Comparison of ENCODE assay signal across 17 mouse cellular contexts in the genomic region with DNA sequence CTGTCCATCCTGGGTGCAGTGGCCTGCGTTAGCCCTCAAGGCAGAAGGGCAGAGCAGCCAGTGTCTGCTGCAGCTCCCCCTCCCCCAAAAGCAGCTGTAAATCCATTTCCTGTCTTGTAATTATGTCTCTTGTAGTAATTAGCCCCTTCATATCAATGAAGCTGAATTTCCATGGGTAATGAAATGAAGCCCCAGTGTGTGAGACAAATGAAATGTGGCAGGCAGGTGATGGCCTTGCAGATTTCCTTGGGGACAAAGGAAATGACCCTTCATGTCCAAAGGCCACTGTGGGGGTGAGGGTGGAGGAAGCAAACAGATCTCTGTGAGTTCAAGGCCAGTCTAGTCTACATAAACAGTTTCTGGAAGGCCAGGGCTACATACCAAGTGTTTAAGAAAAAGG. TPM values are rescaled to one million over a fixed set of nuclear protein-coding genes. Genes with fewer than 3 reads are reported as not detected.
DNase-seq lines count a peak whose midpoint lies in the region; ATAC-seq and TF ChIP-seq lines count a peak whose summit lies in the region.
"Had no signal": no experiment of that assay in that cellular context is flagged by ENCODE, and none has a peak within 500 bp of the region (broad histone marks: within the 10 kb centered on the region; RNA-seq: fewer than 3 reads in every experiment).

No protein-coding gene starts in this region.

- H3K27ac ChIP-seq in forebrain, embryonic 13.5 days, result peak overlapping the region; percentile 60; the same call in 1 of the 2 replicates
- H3K27ac ChIP-seq in forebrain, postnatal 0 days (ENCODE audit: low read depth, low read length), result no peak overlapping the region
- no peak overlapping the region for H3K27ac ChIP-seq in limb, embryonic 10.5 days
- H3K27ac ChIP-seq: embryonic facial prominence, embryonic 12.5 days; heart, embryonic 13.5 days; hindbrain, embryonic 15.5 days had no signal

- no peaks in the 10 kb centered on the region for H3K27me3 ChIP-seq in forebrain, embryonic 13.5 days
- no peaks in the 10 kb centered on the region for H3K27me3 ChIP-seq in forebrain, postnatal 0 days (ENCODE audit: insufficient read depth, low read length)
- no peaks in the 10 kb centered on the region for H3K27me3 ChIP-seq in megakaryocyte, embryonic 14.5 days (replicated peaks)
- no peaks in the 10 kb centered on the region for H3K27me3 ChIP-seq in limb, embryonic 10.5 days (ENCODE audit: low read depth, poor library complexity, severe bottlenecking)
- H3K27me3 ChIP-seq: embryonic facial prominence, embryonic 12.5 days; heart, embryonic 13.5 days; hindbrain, embryonic 15.5 days had no signal

- DNase-seq in forebrain, postnatal 0 days, result no peak
- peak; percentile 51 for DNase-seq in retina, embryonic 14.5 days (ENCODE audit: low spot score)
- no peak for DNase-seq in limb, embryonic 10.5 days (ENCODE audit: low spot score)
- DNase-seq: adrenal gland, postnatal 36 days; cerebellum, adult 11-12 months; cerebellum, adult 9-10 months; cerebellum, postnatal 25 days; gastrocnemius, postnatal 36 days; heart, adult 11 months; heart, postnatal 36 days had no signal

- no peak overlapping the region for H3K4me2 ChIP-seq in forebrain, embryonic 13.5 days
- no peak overlapping the region for H3K4me2 ChIP-seq in forebrain, postnatal 0 days (ENCODE audit: low read depth)
- H3K4me2 ChIP-seq: embryonic facial prominence, embryonic 12.5 days; heart, embryonic 13.5 days; hindbrain, embryonic 15.5 days had no signal

- peaks cover 14% of the 10 kb centered on the region for H3K36me3 ChIP-seq in forebrain, embryonic 13.5 days (ENCODE audit: poor library complexity, severe bottlenecking)
- H3K36me3 ChIP-seq in forebrain, postnatal 0 days (ENCODE audit: insufficient read depth), result no peaks in the 10 kb centered on the region
- peaks cover 19% of the 10 kb centered on the region for H3K36me3 ChIP-seq in megakaryocyte, embryonic 14.5 days (replicated peaks; ENCODE audit: low read length)
- peaks cover 10% of the 10 kb centered on the region for H3K36me3 ChIP-seq in limb, embryonic 10.5 days
- H3K36me3 ChIP-seq: hindbrain, embryonic 15.5 days had no signal

- no peak overlapping the region for H3K9ac ChIP-seq in forebrain, embryonic 13.5 days
- no peak overlapping the region for H3K9ac ChIP-seq in forebrain, postnatal 0 days
- H3K9ac ChIP-seq: embryonic facial prominence, embryonic 12.5 days; heart, embryonic 13.5 days; hindbrain, embryonic 15.5 days had no signal

- H3K4me3 ChIP-seq in forebrain, embryonic 13.5 days, result no peak overlapping the region
- no peak overlapping the region for H3K4me3 ChIP-seq in forebrain, postnatal 0 days (ENCODE audit: low read depth, low read length)
- H3K4me3 ChIP-seq in megakaryocyte, embryonic 14.5 days (replicated peaks), result peak overlapping the region; percentile 48
- H3K4me3 ChIP-seq in limb, embryonic 10.5 days, result no peak overlapping the region
- H3K4me3 ChIP-seq: embryonic facial prominence, embryonic 12.5 days; heart, embryonic 13.5 days; hindbrain, embryonic 15.5 days had no signal

- 68% methylated on average over 1 of the region's 1 CpGs for WGBS in forebrain, embryonic 13.5 days
- WGBS in forebrain, postnatal 0 days, result 71% methylated on average over 1 of the region's 1 CpGs
- 56% methylated on average over 1 of the region's 1 CpGs for WGBS in limb, embryonic 10.5 days

- ATAC-seq in forebrain, embryonic 13.5 days, result no peak
- no peak for ATAC-seq in forebrain, postnatal 0 days
- no peak for ATAC-seq in megakaryocyte, adult 5-6 weeks (ENCODE audit: poor library complexity, severe bottlenecking)
- ATAC-seq: intestine, embryonic 16.5 days had no signal

- no peaks in the 10 kb centered on the region for H3K9me3 ChIP-seq in forebrain, embryonic 13.5 days (replicated peaks)
- no peaks in the 10 kb centered on the region for H3K9me3 ChIP-seq in forebrain, postnatal 0 days (ENCODE audit: low read length)
- H3K9me3 ChIP-seq in megakaryocyte, embryonic 14.5 days, result no peaks in the 10 kb centered on the region
- no peaks in the 10 kb centered on the region for H3K9me3 ChIP-seq in limb, embryonic 10.5 days (replicated peaks)
- H3K9me3 ChIP-seq: embryonic facial prominence, embryonic 12.5 days; heart, embryonic 13.5 days; hindbrain, embryonic 15.5 days had no signal

- H3K4me1 ChIP-seq in forebrain, embryonic 13.5 days, result peaks cover 24% of the 10 kb centered on the region
- H3K4me1 ChIP-seq in forebrain, postnatal 0 days (ENCODE audit: insufficient read depth), result peaks cover 13% of the 10 kb centered on the region
- peaks cover 72% of the 10 kb centered on the region for H3K4me1 ChIP-seq in megakaryocyte, embryonic 14.5 days
- H3K4me1 ChIP-seq in limb, embryonic 10.5 days, result peaks cover 21% of the 10 kb centered on the region

- no peak for TF ChIP-seq CTCF in forebrain, postnatal 0 days (IDR thresholded peaks at IDR 0.05; ENCODE audit: low read depth)

RNA-seq across cellular contexts. Expression of gene Ccnq, which starts 1.7 kb away (rescaled TPM):
- 39.5 and 39.8 TPM in 2 replicates for polyA plus RNA-seq in forebrain, embryonic 13.5 days (2015; fragmentation: Nextera tagmentation; extraction: Ambion mirVana)
- 28.3 and 30.7 TPM in 2 replicates for total RNA-seq in forebrain, postnatal 0 days (2014; rRNA removed)
- polyA plus RNA-seq in forebrain, postnatal 0 days (2015; fragmentation: Nextera tagmentation; extraction: Ambion mirVana), result 31.8 and 33.1 TPM in 2 replicates
- polyA plus RNA-seq in megakaryocyte, embryonic 14.5 days (2012; ENCODE audit: insufficient read depth, low replicate concordance), result 17.5 and 51.3 TPM in 2 replicates
- 21.3 and 25.6 TPM in 2 replicates for total RNA-seq in megakaryocyte, adult 5-6 weeks (2015)
- total RNA-seq in megakaryocyte, adult 5-6 weeks (2017), result 15.1 and 22.5 TPM in 2 replicates
- polyA plus RNA-seq in limb, embryonic 10.5 days (2016; fragmentation: Nextera tagmentation; extraction: Ambion mirVana), result 36.4 and 37.2 TPM in 2 replicates

RNA-seq across cellular contexts. Expression of gene Nlk, which starts 56.0 kb away (rescaled TPM):
- polyA plus RNA-seq in forebrain, embryonic 13.5 days (2015; fragmentation: Nextera tagmentation; extraction: Ambion mirVana), result 34.1 and 34.2 TPM in 2 replicates
- total RNA-seq in forebrain, postnatal 0 days (2014; rRNA removed), result 43.1 and 43.2 TPM in 2 replicates
- 26.0 and 27.8 TPM in 2 replicates for polyA plus RNA-seq in forebrain, postnatal 0 days (2015; fragmentation: Nextera tagmentation; extraction: Ambion mirVana)
- 18.4 and 67.9 TPM in 2 replicates for polyA plus RNA-seq in megakaryocyte, embryonic 14.5 days (2012; ENCODE audit: insufficient read depth, low replicate concordance)
- 13.9 and 14.0 TPM in 2 replicates for total RNA-seq in megakaryocyte, adult 5-6 weeks (2015)
- 22.2 and 29.6 TPM in 2 replicates for total RNA-seq in megakaryocyte, adult 5-6 weeks (2017)
- 11.4 and 11.7 TPM in 2 replicates for polyA plus RNA-seq in limb, embryonic 10.5 days (2016; fragmentation: Nextera tagmentation; extraction: Ambion mirVana)
